Mouse (Mus musculus): ENCODE measurements at regions not wholly inside any gene's neighbourhood (a gene's known extent, or its start where the extent isn't known, plus 50 kb on each side); places are given as distances from the start of the nearest gene placed in this dataset.
"Not testable (repeated sequence)": the region's sequence is repeated elsewhere in the genome, so short reads cannot be mapped to it uniquely, and the experiment has no call there.

GRCm38 (mm10) chr7:113691756-113692155 lies 74.0 kb upstream of the Spon1 start:
- Histone ChIP-seq H3K27ac (no peak overlapping the region), H3K4me2 (ENCODE audit: low read depth, low read length) (no peak overlapping the region), H3K9me3 (ENCODE audit: low read length) (no peaks in the 10 kb centered on the region), H3K4me1 (ENCODE audit: insufficient read depth, low read length) (no peaks in the 10 kb centered on the region), H3K9ac (replicated peaks; ENCODE audit: low read length) (no peak overlapping the region), H3K36me3 (ENCODE audit: insufficient read depth, low read length) (no peaks in the 10 kb centered on the region), H3K27me3 (ENCODE audit: insufficient read depth, low read length) (no peaks in the 10 kb centered on the region), H3K4me3 (ENCODE audit: low read length) (no peak overlapping the region)
- TF ChIP-seq CTCF (IDR thresholded peaks at IDR 0.05; ENCODE audit: low read depth) = no peak
- 22% methylated on average over 2 of the region's 2 CpGs for WGBS
- DNase-seq (ENCODE audit: low spot score) (peak; percentile 59), ATAC-seq (no peak)

DNA sequence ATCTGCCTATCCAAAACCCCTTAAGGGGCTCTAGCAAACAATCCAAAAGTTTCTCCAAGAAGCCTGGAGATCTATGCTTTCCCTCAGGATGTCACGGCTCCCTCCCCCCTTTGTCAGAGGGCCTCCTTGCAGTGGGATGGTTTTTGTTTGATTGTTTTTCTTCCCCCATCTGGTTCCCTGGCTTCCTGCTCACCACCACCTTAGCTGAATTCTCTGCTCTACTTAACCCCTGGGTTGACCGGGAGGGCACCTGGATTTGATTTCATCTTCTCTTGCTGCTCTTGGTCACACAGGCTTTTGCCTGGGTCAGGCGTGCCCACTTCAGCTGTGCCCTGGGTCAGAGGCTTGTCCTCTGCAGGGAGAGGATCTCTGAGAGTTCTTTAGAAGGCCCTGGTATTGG lies 72.3 kb upstream of the Spon1 start:
- Histone ChIP-seq H3K9me3 (ENCODE audit: low read length) (no peaks in the 10 kb centered on the region), H3K4me1 (ENCODE audit: insufficient read depth, low read length) (no peaks in the 10 kb centered on the region), H3K9ac (replicated peaks; ENCODE audit: low read length) (no peak overlapping the region), H3K36me3 (ENCODE audit: insufficient read depth, low read length) (no peaks in the 10 kb centered on the region), H3K4me2 (ENCODE audit: low read depth, low read length) (no peak overlapping the region), H3K27me3 (ENCODE audit: insufficient read depth, low read length) (no peaks in the 10 kb centered on the region), H3K27ac (no peak overlapping the region), H3K4me3 (ENCODE audit: low read length) (no peak overlapping the region)
- WGBS = 77% methylated on average over 3 of the region's 3 CpGs
- TF ChIP-seq CTCF (IDR thresholded peaks at IDR 0.05; ENCODE audit: low read depth) = no peak
- ATAC-seq (no peak), DNase-seq (ENCODE audit: low spot score) (no peak)

DNA sequence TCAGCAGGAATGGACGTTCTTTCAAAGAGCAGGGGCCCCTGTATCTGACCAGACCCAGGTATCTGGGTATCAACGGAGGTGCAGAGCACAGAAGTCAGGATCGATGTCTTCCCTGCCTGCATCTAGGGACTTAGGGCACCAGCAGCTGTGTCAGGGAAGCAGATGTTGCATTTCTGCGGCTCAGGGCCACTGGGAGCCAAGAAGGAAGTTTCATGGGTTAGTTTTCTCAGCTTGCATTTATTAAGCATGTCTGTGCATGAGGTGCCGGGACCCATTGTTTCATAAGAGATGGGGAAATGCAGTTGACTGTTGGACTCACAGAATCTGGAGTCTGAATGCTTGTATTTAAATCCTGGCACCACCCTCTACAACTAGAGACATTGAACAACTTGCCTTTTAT lies 71.3 kb upstream of the Spon1 start:
- no peak for TF ChIP-seq CTCF (IDR thresholded peaks at IDR 0.05; ENCODE audit: low read depth)
- Histone ChIP-seq H3K36me3 (ENCODE audit: insufficient read depth, low read length) (no peaks in the 10 kb centered on the region), H3K4me1 (ENCODE audit: insufficient read depth, low read length) (no peaks in the 10 kb centered on the region), H3K4me3 (ENCODE audit: low read length) (no peak overlapping the region), H3K27me3 (ENCODE audit: insufficient read depth, low read length) (no peaks in the 10 kb centered on the region), H3K9me3 (ENCODE audit: low read length) (no peaks in the 10 kb centered on the region), H3K4me2 (ENCODE audit: low read depth, low read length) (no peak overlapping the region), H3K9ac (replicated peaks; ENCODE audit: low read length) (no peak overlapping the region), H3K27ac (no peak overlapping the region)
- 45% methylated on average over 5 of the region's 5 CpGs for WGBS
- DNase-seq (ENCODE audit: low spot score) = no peak
- no peak for ATAC-seq

GRCm38 (mm10) chr7:113705929-113706328 lies 59.9 kb upstream of the Spon1 start:
- peak; percentile 11; the same call in 1 of the 2 replicates for TF ChIP-seq CTCF (IDR thresholded peaks at IDR 0.05; ENCODE audit: low read depth)
- ATAC-seq (no peak), DNase-seq (ENCODE audit: low spot score) (no peak)
- no peak overlapping the region for H3K27ac ChIP-seq
- no peak overlapping the region for H3K9ac ChIP-seq (replicated peaks; ENCODE audit: low read length)
- H3K4me3 ChIP-seq (ENCODE audit: low read length) = no peak overlapping the region
- H3K4me2 ChIP-seq (ENCODE audit: low read depth, low read length) = no peak overlapping the region
- H3K36me3 ChIP-seq (ENCODE audit: insufficient read depth, low read length) = no peaks in the 10 kb centered on the region
- H3K9me3 ChIP-seq (ENCODE audit: low read length) = no peaks in the 10 kb centered on the region
- no peaks in the 10 kb centered on the region for H3K27me3 ChIP-seq (ENCODE audit: insufficient read depth, low read length)
- no peaks in the 10 kb centered on the region for H3K4me1 ChIP-seq (ENCODE audit: insufficient read depth, low read length)

GRCm38 (mm10) chr7:113707596-113707995 lies 58.2 kb upstream of the Spon1 start:
- no peak overlapping the region for H3K27ac ChIP-seq
- no peak overlapping the region for H3K9ac ChIP-seq (replicated peaks; ENCODE audit: low read length)
- 52% methylated on average over 2 of the region's 2 CpGs for WGBS
- DNase-seq (ENCODE audit: low spot score) (peak; percentile 54), ATAC-seq (no peak)
- H3K4me1 ChIP-seq (ENCODE audit: insufficient read depth, low read length) = no peaks in the 10 kb centered on the region
- H3K27me3 ChIP-seq (ENCODE audit: insufficient read depth, low read length) = no peaks in the 10 kb centered on the region
- H3K36me3 ChIP-seq (ENCODE audit: insufficient read depth, low read length) = no peaks in the 10 kb centered on the region
- H3K4me3 ChIP-seq (ENCODE audit: low read length) = no peak overlapping the region
- H3K9me3 ChIP-seq (ENCODE audit: low read length) = no peaks in the 10 kb centered on the region
- no peak overlapping the region for H3K4me2 ChIP-seq (ENCODE audit: low read depth, low read length)
- no peak for TF ChIP-seq CTCF (IDR thresholded peaks at IDR 0.05; ENCODE audit: low read depth)

DNA sequence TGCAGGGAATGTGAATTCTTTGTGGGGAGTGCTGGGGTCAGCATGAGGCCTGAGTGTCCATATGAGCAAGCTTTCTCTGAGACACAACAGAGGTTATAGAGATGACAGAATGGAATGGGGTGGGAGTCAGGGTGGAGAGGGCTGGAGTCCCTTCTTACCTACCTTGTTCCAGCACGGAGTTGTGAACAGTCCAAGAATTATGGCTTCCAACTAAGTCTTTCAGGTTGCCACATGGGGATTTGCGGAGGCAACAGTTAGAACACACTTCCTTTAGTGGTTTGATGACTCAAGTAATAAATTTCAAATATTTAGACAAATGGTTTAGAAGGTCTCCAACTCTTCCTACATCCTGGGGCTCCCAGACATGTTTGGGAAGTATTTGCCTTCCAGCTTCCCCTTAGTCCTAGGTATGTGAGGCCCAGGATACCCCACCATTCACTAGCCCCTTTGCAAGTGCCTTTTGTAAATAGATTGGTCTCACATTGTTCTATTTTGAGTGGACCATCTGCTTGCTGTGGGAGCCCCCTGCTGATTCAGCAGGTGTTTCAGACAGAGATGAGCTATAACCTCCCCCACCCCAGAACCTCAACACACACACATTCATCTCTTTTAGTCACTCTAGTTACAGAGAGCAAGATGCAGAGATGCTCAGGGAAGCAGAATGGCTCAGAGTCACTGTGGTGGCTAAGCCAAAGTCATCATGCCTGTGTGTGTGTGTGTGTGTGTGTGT lies 55.1 kb upstream of the Spon1 start:
- H3K4me1 ChIP-seq (ENCODE audit: insufficient read depth, low read length) = no peaks in the 10 kb centered on the region
- no peaks in the 10 kb centered on the region for H3K27me3 ChIP-seq (ENCODE audit: insufficient read depth, low read length)
- WGBS = 77% methylated on average over 2 of the region's 2 CpGs
- no peak overlapping the region for H3K4me3 ChIP-seq (ENCODE audit: low read length)
- H3K27ac ChIP-seq = no peak overlapping the region
- no peak overlapping the region for H3K9ac ChIP-seq (replicated peaks; ENCODE audit: low read length)
- TF ChIP-seq CTCF (IDR thresholded peaks at IDR 0.05; ENCODE audit: low read depth) = no peak
- DNase-seq (ENCODE audit: low spot score) (peak; percentile 38), ATAC-seq (peak; percentile 49; the same call in 1 of the 2 replicates)
- H3K4me2 ChIP-seq (ENCODE audit: low read depth, low read length) = no peak overlapping the region
- no peaks in the 10 kb centered on the region for H3K36me3 ChIP-seq (ENCODE audit: insufficient read depth, low read length)
- H3K9me3 ChIP-seq (ENCODE audit: low read length) = no peaks in the 10 kb centered on the region

- ATAC-seq = not testable (repeated sequence)
Observed at GRCm38 (mm10) chr7:113711356-113711755, 54.4 kb upstream of the Spon1 start.

More at GRCm38 (mm10) chr7:113711356-113711755, 54.4 kb upstream of the Spon1 start:
- not testable (repeated sequence) for H3K4me2 ChIP-seq (ENCODE audit: low read depth, low read length); H3K9ac ChIP-seq (replicated peaks; ENCODE audit: low read length); H3K36me3 ChIP-seq (ENCODE audit: insufficient read depth, low read length); H3K27ac ChIP-seq; H3K4me1 ChIP-seq (ENCODE audit: insufficient read depth, low read length); H3K27me3 ChIP-seq (ENCODE audit: insufficient read depth, low read length); H3K4me3 ChIP-seq (ENCODE audit: low read length); H3K9me3 ChIP-seq (ENCODE audit: low read length); DNase-seq (ENCODE audit: low spot score)
- 71% methylated on average over 3 of the region's 3 CpGs for WGBS

Small RNAs in the stretch of these regions (microRNA-seq; reads per million reads assigned to microRNA genes)
- gene Gm23700 = 0 reads per million in 2 experiments

Measured in hindbrain, postnatal 0 days (tissue).